Mouse (Mus musculus): Measurements from ENCODE around the gene Bst1. TPM values are rescaled to one million over a fixed set of nuclear protein-coding genes. Genes with fewer than 3 reads are reported as not detected.

The Bst1 gene
- polyA plus RNA-seq, 1 experiment from 2014 or later = 0.37 TPM

Other genes with a start within 250 kb of the Bst1 start
- 8.2 and 9.7 TPM in 2 replicates for gene Cc2d2a, start 156.5 kb upstream of the Bst1 start, polyA plus RNA-seq (2015; fragmentation: Nextera tagmentation; extraction: Ambion mirVana)
- gene Fbxl5, start 2.8 kb downstream of the Bst1 start, polyA plus RNA-seq (2015; fragmentation: Nextera tagmentation; extraction: Ambion mirVana) = 43.2 and 45.4 TPM in 2 replicates
- 19.6 and 23.8 TPM in 2 replicates for gene Cd38, start 49.7 kb downstream of the Bst1 start, polyA plus RNA-seq (2015; fragmentation: Nextera tagmentation; extraction: Ambion mirVana)
- gene Gm7879, start 94.3 kb downstream of the Bst1 start, polyA plus RNA-seq (2015; fragmentation: Nextera tagmentation; extraction: Ambion mirVana) = 0.48 TPM in 1 of 2 replicates, not detected in the other
- gene Fgfbp1, start 162.9 kb downstream of the Bst1 start, polyA plus RNA-seq (2015; fragmentation: Nextera tagmentation; extraction: Ambion mirVana) = 0.45 and 0.59 TPM in 2 replicates